Mouse (Mus musculus) testis, adult 2 months (tissue): ENCODE results near the gene Mrps2. TPM values are rescaled to one million over a fixed set of nuclear protein-coding genes. Genes with fewer than 3 reads are reported as not detected.

Source experiments
- H3K27ac ChIP-seq: fragments of 200-500 bp; 2 replicates; pipeline ENCODE4 v1.5.1; 2012; ENCODE audit warnings: low read depth, low read length; ENCODE audit not compliant: control insufficient read depth, insufficient read depth
- H3K27me3 ChIP-seq: fragments of 200-500 bp; 2 replicates; pipeline ENCODE4 v1.6.1; 2012; ENCODE audit warnings: mild to moderate bottlenecking, low read length, moderate library complexity; ENCODE audit not compliant: control insufficient read depth, insufficient read depth
- H3K36me3 ChIP-seq: fragments of 200-500 bp; 2 replicates; pipeline ENCODE4 v1.6.1; 2012; ENCODE audit warnings: mild to moderate bottlenecking, low read length; ENCODE audit not compliant: control insufficient read depth, insufficient read depth
- H3K4me1 ChIP-seq: fragments of 200-500 bp; 2 replicates; pipeline ENCODE4 v1.6.1; 2012; ENCODE audit warnings: low read length; ENCODE audit not compliant: control insufficient read depth, insufficient read depth
- H3K4me3 ChIP-seq: fragments of 200-500 bp; 2 replicates; pipeline ENCODE4 v1.5.1; 2012; ENCODE audit warnings: low read depth, mild to moderate bottlenecking, low read length, moderate library complexity, mixed read lengths; ENCODE audit not compliant: control insufficient read depth
- CTCF ChIP-seq: fragments of 200-500 bp; IDR thresholded peaks from 2 replicates; pipeline ENCODE4 v1.5.1; 2012; ENCODE audit warnings: low read depth, mild to moderate bottlenecking, inconsistent platforms, low read length, moderate library complexity; ENCODE audit not compliant: control insufficient read depth, insufficient read depth, insufficient replicate concordance
- POLR2A ChIP-seq: fragments of 200-500 bp; IDR thresholded peaks from 2 replicates; pipeline ENCODE4 v1.6.1; 2012; ENCODE audit warnings: low read depth, mild to moderate bottlenecking, inconsistent platforms, low read length, moderate library complexity; ENCODE audit not compliant: control insufficient read depth
- polyA plus RNA-seq: library from polyadenylated mRNA; depleted of rRNA; stranded (reverse); fragments of >200 nt; gene quantifications from 2 replicates; pipeline ENCODE4 v1.2.3, GENCODE M21; 2012

Mrps2 gene
- polyA plus RNA-seq, 1 experiment: 24.9 TPM

- no peaks in the 10 kb centered on the region for H3K27me3 ChIP-seq
- H3K4me3 ChIP-seq: no peak overlapping the region
- TF ChIP-seq POLR2A (no peak), CTCF (no peak)
- H3K36me3 ChIP-seq: no peaks in the 10 kb centered on the region
- peaks cover 2% of the 10 kb centered on the region; the same call in 1 of the 2 replicates for H3K4me1 ChIP-seq
- no peak overlapping the region for H3K27ac ChIP-seq
These were observed 27.0 kb upstream of the Mrps2 start for GRCm38 (mm10) chr2:28440842-28441241.

DNA sequence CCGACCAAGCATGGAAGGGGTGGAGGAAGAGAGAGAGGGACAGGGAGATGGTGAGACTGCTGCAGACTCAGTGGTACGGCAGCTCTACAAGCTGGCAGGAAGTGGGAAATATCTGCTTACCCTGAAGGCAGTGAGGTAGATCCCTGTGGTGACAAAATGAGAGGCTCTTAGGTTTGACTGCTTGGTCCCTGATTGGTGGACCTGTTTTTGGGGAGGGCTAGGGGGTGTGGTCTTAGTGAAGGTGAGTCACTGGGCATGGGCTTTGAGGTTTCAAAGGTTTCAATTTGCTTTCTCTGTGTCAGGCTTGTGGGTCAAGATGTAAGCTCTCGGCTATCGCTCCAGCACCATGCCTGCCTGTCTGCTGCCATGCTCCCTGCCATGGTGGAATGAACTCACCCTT is 22.8 kb upstream of the Mrps2 start:
- Histone ChIP-seq H3K27ac (no peak overlapping the region), H3K27me3 (no peaks in the 10 kb centered on the region), H3K36me3 (no peaks in the 10 kb centered on the region), H3K4me3 (no peak overlapping the region), H3K4me1 (peaks cover 14% of the 10 kb centered on the region)
- no peak for TF ChIP-seq POLR2A
- TF ChIP-seq CTCF: no peak

DNA sequence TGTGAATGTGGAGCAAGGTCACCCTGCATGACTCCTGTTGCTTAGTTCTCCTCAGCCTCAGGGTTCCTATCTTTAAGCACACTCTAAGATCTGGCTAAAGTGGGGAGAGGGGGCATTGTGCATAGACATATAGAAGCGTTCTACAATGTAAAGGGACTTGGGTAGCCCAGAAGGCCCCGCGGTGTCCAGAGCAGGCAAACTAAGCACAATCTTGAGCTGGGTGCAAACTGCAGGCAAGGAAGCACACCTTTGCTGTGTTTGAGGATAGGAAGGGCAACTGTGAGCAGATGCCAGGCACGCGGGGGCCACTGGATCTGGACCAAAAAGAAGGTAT is 21.7 kb upstream of the Mrps2 start:
- H3K27ac ChIP-seq: peak overlapping the region; percentile 5; the same call in 1 of the 2 replicates
- TF ChIP-seq POLR2A: no peak
- no peak for TF ChIP-seq CTCF

GRCm38 (mm10) chr2:28446515-28447314 is 21.2 kb upstream of the Mrps2 start, which contains the start of gene Ppp1r26:
Gene Ppp1r26 (plus strand): TSS chr2:28446800.
- Histone ChIP-seq H3K4me3 (peak within 1 kb of the TSS; percentile 88), H3K27ac (peak within 1 kb of the TSS; percentile 39; the same call in 1 of the 2 replicates), H3K36me3 (no peaks in the 10 kb centered on the region), H3K4me1 (peaks cover 14% of the 10 kb centered on the region), H3K27me3 (no peaks in the 10 kb centered on the region)
- TF ChIP-seq CTCF (no peak), POLR2A (no peak)

More for the DNA sequence above, 21.7 kb upstream of the Mrps2 start:
- Histone ChIP-seq H3K4me3 (peak overlapping the region; percentile 88), H3K27me3 (no peaks in the 10 kb centered on the region), H3K4me1 (peaks cover 14% of the 10 kb centered on the region), H3K36me3 (no peaks in the 10 kb centered on the region)

- H3K4me1 ChIP-seq: peaks cover 14% of the 10 kb centered on the region
- H3K4me3 ChIP-seq: peak overlapping the region; percentile 88
- TF ChIP-seq CTCF (no peak), POLR2A (no peak)
- H3K27me3 ChIP-seq: no peaks in the 10 kb centered on the region
- peak overlapping the region; percentile 39; the same call in 1 of the 2 replicates for H3K27ac ChIP-seq
- H3K36me3 ChIP-seq: no peaks in the 10 kb centered on the region
These were observed 20.6 kb upstream of the Mrps2 start for GRCm38 (mm10) chr2:28447315-28447670.

DNA sequence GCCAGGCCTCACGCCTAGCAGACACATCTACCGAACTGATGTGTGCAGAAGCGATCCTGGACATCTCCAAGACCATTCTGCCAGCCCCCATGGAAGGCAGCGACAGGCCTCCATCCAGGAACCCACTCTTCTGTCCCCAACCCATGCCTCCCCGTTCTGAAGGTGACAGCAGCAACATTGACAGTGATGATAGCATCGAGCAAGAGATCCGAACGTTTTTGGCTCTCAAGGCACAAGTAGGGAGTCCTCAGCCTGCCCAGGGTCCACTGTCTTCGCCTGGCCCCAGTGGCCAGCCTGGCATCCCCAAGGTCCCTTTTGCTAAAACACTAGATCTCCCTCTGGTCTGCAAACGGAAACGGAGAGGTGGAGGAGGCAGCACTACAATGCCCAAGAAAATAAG is 16.2 kb upstream of the Mrps2 start:
- H3K4me3 ChIP-seq: no peak overlapping the region
- TF ChIP-seq POLR2A: no peak
- no peak for TF ChIP-seq CTCF
- no peaks in the 10 kb centered on the region for H3K36me3 ChIP-seq

DNA sequence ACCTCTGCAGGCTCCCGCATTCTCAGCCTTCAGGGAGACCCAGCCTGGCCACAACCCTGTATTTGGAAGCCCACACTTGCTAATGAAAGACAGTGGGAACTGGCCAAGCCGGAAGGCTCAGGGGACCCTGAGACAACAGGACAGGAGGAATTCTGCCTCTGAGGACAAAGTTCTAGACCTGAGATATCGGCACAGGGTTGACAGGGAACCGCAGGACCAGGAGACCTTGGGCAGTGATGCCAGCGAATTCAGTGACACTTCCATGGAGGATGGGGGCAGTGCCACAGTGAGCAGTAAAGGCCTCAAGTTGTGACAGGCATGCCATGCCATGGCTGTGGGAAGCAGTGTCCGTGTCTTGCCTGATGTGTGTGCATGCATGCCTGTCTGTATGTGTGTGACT is 14.3 kb upstream of the Mrps2 start:
- Histone ChIP-seq H3K4me3 (no peak overlapping the region), H3K4me1 (no peaks in the 10 kb centered on the region), H3K27ac (no peak overlapping the region), H3K36me3 (no peaks in the 10 kb centered on the region), H3K27me3 (no peaks in the 10 kb centered on the region)
- TF ChIP-seq CTCF: no peak
- peak; percentile 15; the same call in 1 of the 2 replicates for TF ChIP-seq POLR2A

More for the DNA sequence above, 16.2 kb upstream of the Mrps2 start:
- Histone ChIP-seq H3K27me3 (no peaks in the 10 kb centered on the region), H3K4me1 (peaks cover 6% of the 10 kb centered on the region), H3K27ac (no peak overlapping the region)
